Mouse (Mus musculus) G1E (cell line): Measurements from ENCODE around the gene Dhcr24.

Experiments used
- CTCF ChIP-seq: IDR thresholded peaks from 2 replicates; pipeline ENCODE4 v1.5.1; 2012; ENCODE audit warnings: low read depth, low read length, inconsistent platforms, mixed read lengths
- GATA1 ChIP-seq: IDR thresholded peaks from 2 replicates; pipeline ENCODE4 v1.6.1; 2012; ENCODE audit warnings: borderline replicate concordance, low read length, inconsistent platforms, mixed read lengths
- GATA2 ChIP-seq: IDR thresholded peaks from 2 replicates; pipeline ENCODE4 v1.6.1; 2012; ENCODE audit warnings: low read depth, low read length, inconsistent platforms, borderline replicate concordance
- POLR2AphosphoS5 ChIP-seq: IDR thresholded peaks from 2 replicates; pipeline ENCODE4 v1.6.1; 2012; ENCODE audit warnings: low read depth, low read length, inconsistent platforms; ENCODE audit not compliant: insufficient replicate concordance
- TAL1 ChIP-seq: conservative IDR thresholded peaks from 2 replicates; pipeline ENCODE4 v1.6.1; 2012; ENCODE audit warnings: low read depth, low read length, inconsistent platforms, mixed read lengths

GRCm38 (mm10) chr4:106587075-106587474 is 26.2 kb downstream of the Dhcr24 start:
- no peak for TF ChIP-seq CTCF
- TF ChIP-seq GATA1: no peak
- no peak for TF ChIP-seq TAL1
- TF ChIP-seq GATA2: no peak
- TF ChIP-seq POLR2AphosphoS5: no peak
